12 mouse cellular contexts compared by ENCODE assay signal in the genomic region with DNA sequence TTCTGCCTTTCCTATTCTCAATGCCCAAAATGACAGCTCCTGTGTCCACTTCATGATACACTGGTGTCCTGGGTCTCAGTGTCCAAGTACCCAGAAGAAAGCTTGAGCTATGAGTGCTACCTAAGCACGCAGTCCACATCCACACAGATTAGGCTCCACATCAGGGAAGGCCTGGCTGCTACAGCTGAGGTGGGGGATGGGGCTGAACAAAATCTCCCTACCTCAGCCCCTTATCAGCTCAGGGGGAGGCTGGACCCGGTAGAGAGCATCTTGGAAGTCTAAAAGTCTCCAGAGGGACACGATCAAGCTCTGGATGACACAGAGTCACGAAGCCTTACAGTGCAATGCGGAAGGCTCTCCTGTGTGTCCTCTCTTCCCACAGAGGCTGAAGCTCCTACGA. TPM values are rescaled to one million over a fixed set of nuclear protein-coding genes. Genes with fewer than 3 reads are reported as not detected.
DNase-seq lines count a peak whose midpoint lies in the region; ATAC-seq and TF ChIP-seq lines count a peak whose summit lies in the region.
"Had no signal": no experiment of that assay in that cellular context is flagged by ENCODE, and none has a peak within 500 bp of the region (broad histone marks: within the 10 kb centered on the region; RNA-seq: fewer than 3 reads in every experiment).

No protein-coding gene starts in this region.

- no peak overlapping the region for H3K9ac ChIP-seq in forebrain, postnatal 0 days
- no peak overlapping the region for H3K9ac ChIP-seq in intestine, embryonic 15.5 days
- no peak overlapping the region for H3K9ac ChIP-seq in midbrain, embryonic 12.5 days (replicated peaks)
- H3K9ac ChIP-seq: embryonic facial prominence, embryonic 15.5 days had no signal

- H3K4me2 ChIP-seq in forebrain, postnatal 0 days (ENCODE audit: low read depth), result no peak overlapping the region
- peak overlapping the region; percentile 46 for H3K4me2 ChIP-seq in intestine, embryonic 15.5 days (replicated peaks)
- 0 out of 2 replicates have a peak overlapping the region, but pooled peaks have one; percentile 31 for H3K4me2 ChIP-seq in midbrain, embryonic 12.5 days (replicated peaks)

- no peak for TF ChIP-seq POLR2A in cortical plate, adult 2 months (IDR thresholded peaks at IDR 0.05; ENCODE audit: extremely low read depth, insufficient read depth, low read length)

- no peak for TF ChIP-seq CTCF in forebrain, postnatal 0 days (IDR thresholded peaks at IDR 0.05; ENCODE audit: low read depth)
- no peak for TF ChIP-seq CTCF in cortical plate, adult 2 months (IDR thresholded peaks at IDR 0.05; ENCODE audit: extremely low read depth, insufficient read depth, low read length)

- peaks cover 40% of the 10 kb centered on the region for H3K27me3 ChIP-seq in forebrain, embryonic 10.5 days (ENCODE audit: poor library complexity, severe bottlenecking)
- no peaks in the 10 kb centered on the region for H3K27me3 ChIP-seq in forebrain, postnatal 0 days (ENCODE audit: insufficient read depth, low read length)
- H3K27me3 ChIP-seq in intestine, embryonic 15.5 days (replicated peaks), result no peaks in the 10 kb centered on the region
- H3K27me3 ChIP-seq in midbrain, embryonic 12.5 days, result no peaks in the 10 kb centered on the region; the same call in 1 of the 2 replicates

- no peak overlapping the region for H3K4me3 ChIP-seq in forebrain, embryonic 10.5 days
- H3K4me3 ChIP-seq in forebrain, postnatal 0 days (ENCODE audit: low read depth, low read length), result no peak overlapping the region
- H3K4me3 ChIP-seq in cortical plate, adult 2 months (ENCODE audit: insufficient read depth, low read length), result no peak overlapping the region
- 0 out of 2 replicates have a peak overlapping the region, but pooled peaks have one; percentile 1 for H3K4me3 ChIP-seq in intestine, embryonic 15.5 days (replicated peaks)
- H3K4me3 ChIP-seq in midbrain, embryonic 12.5 days, result no peak overlapping the region

- no peaks in the 10 kb centered on the region for H3K9me3 ChIP-seq in forebrain, embryonic 10.5 days
- H3K9me3 ChIP-seq in forebrain, postnatal 0 days (ENCODE audit: low read length), result no peaks in the 10 kb centered on the region
- H3K9me3 ChIP-seq in intestine, embryonic 15.5 days, result no peaks in the 10 kb centered on the region
- no peaks in the 10 kb centered on the region for H3K9me3 ChIP-seq in midbrain, embryonic 12.5 days
- H3K9me3 ChIP-seq: embryonic facial prominence, embryonic 15.5 days; G1E had no signal

- no peak for ATAC-seq in forebrain, postnatal 0 days
- ATAC-seq in intestine, embryonic 15.5 days, result peak; percentile 12; the same call in 1 of the 2 replicates
- 0 out of 2 replicates have a peak, but pooled peaks have one; percentile 3 for ATAC-seq in midbrain, embryonic 12.5 days (ENCODE audit: low FRiP score, low read depth)

- H3K27ac ChIP-seq in forebrain, embryonic 10.5 days, result peak overlapping the region; percentile 81
- no peak overlapping the region for H3K27ac ChIP-seq in forebrain, postnatal 0 days (ENCODE audit: low read depth, low read length)
- H3K27ac ChIP-seq in cortical plate, adult 2 months (ENCODE audit: insufficient read depth, low read length), result peak overlapping the region; percentile 17; the same call in 1 of the 2 replicates
- H3K27ac ChIP-seq in intestine, embryonic 15.5 days, result peak overlapping the region; percentile 83
- H3K27ac ChIP-seq in midbrain, embryonic 12.5 days (replicated peaks), result peak overlapping the region; percentile 52
- H3K27ac ChIP-seq: embryonic facial prominence, embryonic 15.5 days had no signal

- no peaks in the 10 kb centered on the region for H3K36me3 ChIP-seq in forebrain, embryonic 10.5 days (replicated peaks)
- H3K36me3 ChIP-seq in forebrain, postnatal 0 days (ENCODE audit: insufficient read depth), result no peaks in the 10 kb centered on the region
- no peaks in the 10 kb centered on the region for H3K36me3 ChIP-seq in intestine, embryonic 15.5 days
- peaks cover 5% of the 10 kb centered on the region for H3K36me3 ChIP-seq in midbrain, embryonic 12.5 days
- H3K36me3 ChIP-seq: embryonic facial prominence, embryonic 15.5 days; G1E had no signal

- DNase-seq in forebrain, embryonic 10.5 days (ENCODE audit: extremely low spot score, low spot score), result no peak
- DNase-seq in forebrain, postnatal 0 days, result no peak
- no peak for DNase-seq in layer of hippocampus, adult 8-10 months (ENCODE audit: low spot score in 2 of 2)
- no peak for DNase-seq in left cerebral cortex, postnatal 36 days (ENCODE audit: low spot score in 2 of 2)
- DNase-seq in kidney, postnatal 36 days, result no peak
- DNase-seq: cerebellum, adult 11 months; lung, postnatal 4 days had no signal

- intact Hi-C loops in left cerebral cortex, postnatal 36 days (cut with DNase I), result no loop called here

- 60% methylated on average over 6 of the region's 6 CpGs for WGBS in forebrain, embryonic 10.5 days
- WGBS in forebrain, postnatal 0 days, result 66% methylated on average over 6 of the region's 6 CpGs
- 59% methylated on average over 6 of the region's 6 CpGs for WGBS in intestine, embryonic 15.5 days
- 56% methylated on average over 6 of the region's 6 CpGs for WGBS in midbrain, embryonic 12.5 days

- H3K4me1 ChIP-seq in forebrain, embryonic 10.5 days, result peaks cover 42% of the 10 kb centered on the region
- H3K4me1 ChIP-seq in forebrain, postnatal 0 days (ENCODE audit: insufficient read depth), result 0 out of 2 replicates have a peak, but pooled peaks cover 6% of the 10 kb centered on the region
- H3K4me1 ChIP-seq in cortical plate, adult 2 months (ENCODE audit: control insufficient read depth, insufficient read depth, low read length), result peaks cover 3% of the 10 kb centered on the region; the same call in 1 of the 2 replicates
- peaks cover 12% of the 10 kb centered on the region for H3K4me1 ChIP-seq in intestine, embryonic 15.5 days (replicated peaks)
- H3K4me1 ChIP-seq in midbrain, embryonic 12.5 days, result peaks cover 31% of the 10 kb centered on the region

RNA-seq across cellular contexts. Expression of gene Trim2, which starts 35.6 kb away (rescaled TPM):
- 32.1 and 36.4 TPM in 2 replicates for polyA plus RNA-seq in forebrain, embryonic 10.5 days (2016; fragmentation: Nextera tagmentation; extraction: Ambion mirVana)
- total RNA-seq in forebrain, postnatal 0 days (2014; rRNA removed), result 186 and 218 TPM in 2 replicates
- 75.9 and 127 TPM in 2 replicates for polyA plus RNA-seq in forebrain, postnatal 0 days (2015; fragmentation: Nextera tagmentation; extraction: Ambion mirVana)
- 87.4 and 101 TPM in 2 replicates for polyA plus RNA-seq in cortical plate, adult 2 months (2012; rRNA removed)
- 50.1 and 57.2 TPM in 2 replicates for polyA plus RNA-seq in intestine, embryonic 15.5 days (2015; fragmentation: Nextera tagmentation; extraction: Ambion mirVana)
- 176 and 184 TPM in 2 replicates for polyA plus RNA-seq in midbrain, embryonic 12.5 days (2016; fragmentation: Nextera tagmentation; extraction: Ambion mirVana)
- total RNA-seq in layer of hippocampus, adult 8-10 months (2022), result 100 to 1,000 TPM; 369 to 408 (median 383) TPM
- 100 to 1,000 TPM; 246 to 252 TPM for total RNA-seq in left cerebral cortex, postnatal 36 days (2021)
- polyA plus RNA-seq: G1E had no signal
